Mouse (Mus musculus): Measurements from ENCODE around the gene Apba2. TPM values are rescaled to one million over a fixed set of nuclear protein-coding genes. Genes with fewer than 3 reads are reported as not detected.

Apba2 gene
- polyA plus RNA-seq, 1 experiment from 2014 or later = 9.1 TPM

- no peak for ATAC-seq (ENCODE audit: low FRiP score, low read depth)
- H3K4me2 ChIP-seq (replicated peaks) = no peak overlapping the region
- H3K4me1 ChIP-seq = no peaks in the 10 kb centered on the region
- no peak overlapping the region for H3K4me3 ChIP-seq
- H3K9ac ChIP-seq = no peak overlapping the region
- no peaks in the 10 kb centered on the region for H3K27me3 ChIP-seq
- no peaks in the 10 kb centered on the region for H3K9me3 ChIP-seq
- 73% methylated on average over 3 of the region's 3 CpGs for WGBS
- no peaks in the 10 kb centered on the region for H3K36me3 ChIP-seq
- H3K27ac ChIP-seq = no peak overlapping the region
These were observed 144.0 kb downstream of the Apba2 start for GRCm38 (mm10) chr7:64645458-64645857.

- Histone ChIP-seq H3K4me1 (no peaks in the 10 kb centered on the region), H3K27ac (no peak overlapping the region), H3K4me3 (no peak overlapping the region), H3K9ac (no peak overlapping the region), H3K4me2 (replicated peaks) (no peak overlapping the region), H3K36me3 (no peaks in the 10 kb centered on the region), H3K27me3 (no peaks in the 10 kb centered on the region), H3K9me3 (no peaks in the 10 kb centered on the region)
- 62% methylated on average over 6 of the region's 6 CpGs for WGBS
- no peak for ATAC-seq (ENCODE audit: low FRiP score, low read depth)
These were observed 144.5 kb downstream of the Apba2 start for GRCm38 (mm10) chr7:64646046-64646445.

GRCm38 (mm10) chr7:64648947-64649607 lies 147.6 kb downstream of the Apba2 start:
- H3K9ac ChIP-seq = no peak overlapping the region
- H3K4me1 ChIP-seq = no peaks in the 10 kb centered on the region
- H3K36me3 ChIP-seq = no peaks in the 10 kb centered on the region
- ATAC-seq (ENCODE audit: low FRiP score, low read depth) = no peak
- no peak overlapping the region for H3K27ac ChIP-seq
- H3K4me3 ChIP-seq = no peak overlapping the region
- H3K9me3 ChIP-seq = no peaks in the 10 kb centered on the region
- no peaks in the 10 kb centered on the region for H3K27me3 ChIP-seq
- WGBS = 74% methylated on average over 10 of the region's 10 CpGs
- H3K4me2 ChIP-seq (replicated peaks) = no peak overlapping the region

- Histone ChIP-seq H3K9me3 (no peaks in the 10 kb centered on the region), H3K9ac (no peak overlapping the region), H3K4me3 (no peak overlapping the region), H3K4me1 (no peaks in the 10 kb centered on the region), H3K27me3 (no peaks in the 10 kb centered on the region), H3K27ac (no peak overlapping the region), H3K36me3 (no peaks in the 10 kb centered on the region), H3K4me2 (replicated peaks) (no peak overlapping the region)
- no peak for ATAC-seq (ENCODE audit: low FRiP score, low read depth)
- WGBS = 69% methylated on average over 3 of the region's 3 CpGs
These were observed 150.5 kb downstream of the Apba2 start for GRCm38 (mm10) chr7:64651963-64652362.

GRCm38 (mm10) chr7:64656787-64657186 lies 155.3 kb downstream of the Apba2 start:
- no peak for ATAC-seq (ENCODE audit: low FRiP score, low read depth)
- Histone ChIP-seq H3K4me2 (replicated peaks) (no peak overlapping the region), H3K36me3 (no peaks in the 10 kb centered on the region), H3K9ac (no peak overlapping the region), H3K27me3 (no peaks in the 10 kb centered on the region), H3K9me3 (no peaks in the 10 kb centered on the region), H3K27ac (no peak overlapping the region), H3K4me1 (no peaks in the 10 kb centered on the region), H3K4me3 (no peak overlapping the region)
- WGBS = 22% methylated on average over 7 of the region's 7 CpGs

GRCm38 (mm10) chr7:64658914-64659313 lies 157.4 kb downstream of the Apba2 start:
- Histone ChIP-seq H3K4me2 (replicated peaks) (no peak overlapping the region), H3K9me3 (no peaks in the 10 kb centered on the region), H3K27me3 (no peaks in the 10 kb centered on the region), H3K36me3 (no peaks in the 10 kb centered on the region), H3K4me3 (no peak overlapping the region), H3K27ac (no peak overlapping the region), H3K9ac (no peak overlapping the region), H3K4me1 (no peaks in the 10 kb centered on the region)
- WGBS = 76% methylated on average over 4 of the region's 4 CpGs
- no peak for ATAC-seq (ENCODE audit: low FRiP score, low read depth)

- no peaks in the 10 kb centered on the region for H3K36me3 ChIP-seq
- H3K4me1 ChIP-seq = no peaks in the 10 kb centered on the region
- no peaks in the 10 kb centered on the region for H3K9me3 ChIP-seq
- H3K27me3 ChIP-seq = no peaks in the 10 kb centered on the region
- 69% methylated on average over 8 of the region's 8 CpGs for WGBS
- no peak overlapping the region for H3K4me2 ChIP-seq (replicated peaks)
- ATAC-seq (ENCODE audit: low FRiP score, low read depth) = no peak
- no peak overlapping the region for H3K9ac ChIP-seq
- H3K27ac ChIP-seq = no peak overlapping the region
- no peak overlapping the region for H3K4me3 ChIP-seq
These were observed 157.8 kb downstream of the Apba2 start for GRCm38 (mm10) chr7:64659328-64659727.

GRCm38 (mm10) chr7:64662506-64662905 lies 161.0 kb downstream of the Apba2 start:
- no peak overlapping the region for H3K27ac ChIP-seq
- 92% methylated on average over 5 of the region's 5 CpGs for WGBS
- no peak for ATAC-seq (ENCODE audit: low FRiP score, low read depth)
- H3K9ac ChIP-seq = no peak overlapping the region
- no peaks in the 10 kb centered on the region for H3K9me3 ChIP-seq
- no peaks in the 10 kb centered on the region for H3K4me1 ChIP-seq
- no peak overlapping the region for H3K4me3 ChIP-seq
- no peak overlapping the region for H3K4me2 ChIP-seq (replicated peaks)
- no peaks in the 10 kb centered on the region for H3K27me3 ChIP-seq
- H3K36me3 ChIP-seq = no peaks in the 10 kb centered on the region

- H3K27me3 ChIP-seq = no peaks in the 10 kb centered on the region
- H3K9ac ChIP-seq = no peak overlapping the region
- ATAC-seq (ENCODE audit: low FRiP score, low read depth) = no peak
- 85% methylated on average over 3 of the region's 3 CpGs for WGBS
- H3K9me3 ChIP-seq = no peaks in the 10 kb centered on the region
- H3K4me1 ChIP-seq = no peaks in the 10 kb centered on the region
- H3K4me3 ChIP-seq = no peak overlapping the region
- no peaks in the 10 kb centered on the region for H3K36me3 ChIP-seq
- no peak overlapping the region for H3K4me2 ChIP-seq (replicated peaks)
- no peak overlapping the region for H3K27ac ChIP-seq
These were observed 162.1 kb downstream of the Apba2 start for GRCm38 (mm10) chr7:64663600-64663999.

GRCm38 (mm10) chr7:64665120-64665519 lies 163.6 kb downstream of the Apba2 start:
- 37% methylated on average over 7 of the region's 7 CpGs for WGBS
- H3K4me3 ChIP-seq = no peak overlapping the region
- H3K27me3 ChIP-seq = no peaks in the 10 kb centered on the region
- H3K4me1 ChIP-seq = no peaks in the 10 kb centered on the region
- H3K27ac ChIP-seq = no peak overlapping the region
- no peaks in the 10 kb centered on the region for H3K36me3 ChIP-seq
- no peak for ATAC-seq (ENCODE audit: low FRiP score, low read depth)
- no peaks in the 10 kb centered on the region for H3K9me3 ChIP-seq
- H3K9ac ChIP-seq = no peak overlapping the region
- no peak overlapping the region for H3K4me2 ChIP-seq (replicated peaks)

- H3K9me3 ChIP-seq = no peaks in the 10 kb centered on the region
- H3K9ac ChIP-seq = no peak overlapping the region
- WGBS = 80% methylated on average over 5 of the region's 5 CpGs
- ATAC-seq (ENCODE audit: low FRiP score, low read depth) = no peak
- H3K4me2 ChIP-seq (replicated peaks) = no peak overlapping the region
- H3K27ac ChIP-seq = no peak overlapping the region
- no peak overlapping the region for H3K4me3 ChIP-seq
- H3K4me1 ChIP-seq = no peaks in the 10 kb centered on the region
- H3K27me3 ChIP-seq = no peaks in the 10 kb centered on the region
- no peaks in the 10 kb centered on the region for H3K36me3 ChIP-seq
These were observed 164.3 kb downstream of the Apba2 start for GRCm38 (mm10) chr7:64665716-64666298.

GRCm38 (mm10) chr7:64667959-64668358 lies 166.5 kb downstream of the Apba2 start:
- Histone ChIP-seq H3K27me3 (no peaks in the 10 kb centered on the region), H3K9ac (no peak overlapping the region), H3K4me2 (replicated peaks) (no peak overlapping the region), H3K9me3 (no peaks in the 10 kb centered on the region), H3K27ac (no peak overlapping the region), H3K36me3 (no peaks in the 10 kb centered on the region), H3K4me1 (no peaks in the 10 kb centered on the region), H3K4me3 (no peak overlapping the region)
- 96% methylated on average over 4 of the region's 4 CpGs for WGBS
- ATAC-seq (ENCODE audit: low FRiP score, low read depth) = no peak
